Mouse (Mus musculus) mesoderm, embryonic 11.5 days (tissue): ENCODE results near the gene Maats1.

Source experiments
- DNase-seq: peaks from one replicate; pipeline ENCODE4 v3.0.0-alpha.2; 2012; ENCODE audit warnings: low read depth, low spot score

Maats1 gene

GRCm38 (mm10) chr16:38341396-38342324 is at the start of gene Maats1:
Gene Maats1 (minus strand): TSS chr16:38342143.
- DNase-seq: peak; percentile 88

- DNase-seq: no peak
These were observed 48.4 kb upstream of the Maats1 start for GRCm38 (mm10) chr16:38390322-38390721.

DNA sequence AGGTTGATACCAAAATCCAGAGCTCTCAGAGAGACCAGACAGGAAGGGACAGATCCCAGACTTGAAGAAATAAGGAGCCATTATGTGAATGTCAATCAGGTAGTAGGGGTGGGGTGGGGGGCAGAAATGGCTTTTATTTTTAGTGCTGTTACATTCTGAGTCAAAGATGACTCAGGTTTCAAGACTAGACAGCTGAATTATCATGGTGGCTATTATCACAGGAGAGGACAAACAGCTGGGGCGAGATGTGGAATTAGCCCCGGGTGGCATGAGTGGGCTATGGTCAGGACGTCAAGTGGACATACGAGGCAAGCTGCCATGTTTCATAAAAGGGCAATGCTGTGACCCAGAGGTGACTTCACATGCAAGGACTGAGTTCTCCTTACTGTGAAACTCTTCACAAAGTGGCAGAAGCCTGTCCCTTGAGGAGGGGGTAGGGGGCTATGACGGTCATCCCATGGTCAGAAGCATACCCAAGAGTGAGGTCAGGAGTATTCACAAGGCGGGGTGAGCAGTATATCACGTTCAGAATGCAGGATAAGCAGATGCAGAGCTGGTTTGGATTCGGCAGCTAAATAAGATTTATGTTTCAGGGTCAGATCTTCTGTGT is 47.4 kb upstream of the Maats1 start:
- no peak for DNase-seq

DNA sequence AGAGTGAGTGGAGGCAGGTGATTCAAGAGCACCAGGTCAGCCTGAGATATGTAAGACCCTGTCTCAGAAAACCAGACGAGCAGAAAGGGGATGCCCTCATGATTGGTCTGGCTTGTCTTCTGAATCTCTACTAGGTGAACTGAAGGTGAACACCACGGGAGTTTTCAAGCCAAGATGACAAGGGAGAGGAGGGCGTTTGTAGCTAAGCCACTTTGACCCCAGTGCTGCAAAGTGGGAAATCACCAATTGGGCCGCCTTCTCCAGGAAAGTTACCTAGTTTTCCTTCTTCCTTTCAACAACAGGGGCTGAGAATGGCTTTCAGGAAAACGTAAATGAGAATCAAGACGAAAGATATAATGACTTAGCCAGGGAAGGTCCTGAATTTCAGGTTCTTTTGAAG is 46.8 kb upstream of the Maats1 start:
- DNase-seq: no peak

DNA sequence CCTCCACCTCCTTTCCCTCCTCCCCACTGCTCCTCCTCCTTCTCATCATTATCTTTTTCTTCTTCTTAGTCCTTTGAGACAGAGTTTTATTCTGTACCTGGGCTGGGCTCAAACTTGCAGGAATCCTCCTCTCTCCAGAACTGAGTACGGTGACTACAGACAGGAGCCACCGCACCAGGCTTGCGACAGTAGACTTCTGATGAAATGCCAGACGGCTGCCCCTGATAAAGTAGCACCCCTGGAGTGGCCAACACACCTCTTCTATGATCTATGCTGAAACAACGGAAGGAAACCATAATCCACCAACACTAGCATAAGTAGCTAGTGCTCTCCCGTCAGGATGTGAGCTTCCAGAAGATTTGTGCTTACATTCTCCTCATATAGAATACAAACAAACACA is 45.4 kb upstream of the Maats1 start:
- no peak for DNase-seq

DNA sequence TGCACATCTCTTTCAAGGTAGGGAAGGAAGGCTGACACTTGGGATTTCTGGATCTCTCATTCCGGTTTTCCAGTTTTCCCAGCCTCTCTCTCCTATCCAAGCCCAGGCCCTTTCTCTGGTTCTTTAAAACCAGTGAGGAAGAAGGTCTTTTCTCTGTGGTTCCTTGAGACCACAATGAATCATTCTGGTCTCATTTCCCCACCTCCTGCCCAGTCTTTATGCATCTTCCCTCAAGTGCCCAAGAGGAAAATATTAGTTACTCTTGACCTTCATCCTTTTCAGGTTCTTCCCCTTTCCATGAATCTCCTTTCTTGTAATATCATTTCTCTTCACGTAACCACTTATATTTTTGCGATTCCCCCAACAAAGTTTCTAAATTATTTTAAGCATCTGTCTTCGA is 43.8 kb upstream of the Maats1 start:
- no peak for DNase-seq

DNA sequence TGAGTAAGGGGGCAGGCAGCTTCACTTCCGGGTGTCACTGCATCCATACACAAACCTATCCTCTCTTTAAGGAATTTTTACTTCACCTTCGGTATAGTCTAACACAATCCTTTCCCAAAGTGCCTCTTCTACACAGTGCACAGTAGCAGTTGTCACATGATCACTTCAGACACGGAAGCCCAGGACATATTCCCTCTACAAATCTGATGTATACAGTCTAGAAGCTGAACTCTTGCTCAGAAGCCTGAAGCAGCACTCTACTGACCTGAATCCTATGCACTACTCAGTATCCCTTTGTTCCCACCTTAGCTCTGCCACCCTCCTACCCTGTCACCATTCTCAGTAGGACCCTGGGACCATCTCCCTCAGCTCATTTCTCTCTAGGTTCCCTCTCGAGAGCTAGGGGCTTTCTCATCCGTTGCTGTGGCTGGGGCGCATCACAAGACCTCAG is 43.3 kb upstream of the Maats1 start:
- DNase-seq: no peak

GRCm38 (mm10) chr16:38383683-38384082 is 41.7 kb upstream of the Maats1 start:
- no peak for DNase-seq

DNA sequence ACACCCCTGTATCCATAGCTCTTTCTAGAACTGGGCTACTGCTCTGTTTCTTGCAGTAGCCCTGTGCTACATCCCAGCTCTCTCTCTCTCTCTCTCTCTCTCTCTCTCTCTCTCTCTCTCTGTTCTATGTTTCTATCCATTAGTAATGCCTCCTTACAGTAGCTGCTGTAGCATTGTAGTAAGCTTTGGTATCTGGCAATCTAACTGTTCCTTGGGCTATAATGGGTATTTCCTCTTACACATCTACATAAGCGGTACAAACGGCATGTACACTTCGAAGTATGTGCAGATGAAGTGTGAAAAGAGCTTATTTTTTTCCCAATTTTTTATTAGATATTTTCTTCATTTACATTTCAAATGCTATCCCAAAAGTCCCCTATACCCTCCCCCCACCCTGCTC is 38.0 kb upstream of the Maats1 start:
- DNase-seq: no peak

GRCm38 (mm10) chr16:38379493-38379892 is 37.5 kb upstream of the Maats1 start:
- DNase-seq: no peak

DNA sequence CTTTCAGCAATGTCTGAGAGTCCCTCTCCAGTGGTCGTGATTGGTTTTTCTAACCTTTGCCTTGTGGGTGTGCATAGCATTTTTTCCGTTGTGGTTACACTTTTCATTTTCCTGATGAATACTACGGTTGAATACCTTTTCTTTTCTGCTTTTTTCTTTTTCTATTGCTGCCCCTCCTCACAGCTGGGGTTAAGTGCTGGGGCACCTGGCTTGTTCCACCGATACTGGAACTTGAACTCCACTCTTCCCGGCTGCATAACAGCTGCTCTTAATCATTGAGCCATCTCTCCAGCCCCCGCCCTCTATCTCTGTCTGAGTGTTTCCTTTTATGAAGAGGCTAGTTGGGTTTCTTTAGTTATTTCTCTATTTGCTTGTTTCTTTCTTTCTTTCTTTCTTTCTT is 37.1 kb upstream of the Maats1 start:
- no peak for DNase-seq

DNA sequence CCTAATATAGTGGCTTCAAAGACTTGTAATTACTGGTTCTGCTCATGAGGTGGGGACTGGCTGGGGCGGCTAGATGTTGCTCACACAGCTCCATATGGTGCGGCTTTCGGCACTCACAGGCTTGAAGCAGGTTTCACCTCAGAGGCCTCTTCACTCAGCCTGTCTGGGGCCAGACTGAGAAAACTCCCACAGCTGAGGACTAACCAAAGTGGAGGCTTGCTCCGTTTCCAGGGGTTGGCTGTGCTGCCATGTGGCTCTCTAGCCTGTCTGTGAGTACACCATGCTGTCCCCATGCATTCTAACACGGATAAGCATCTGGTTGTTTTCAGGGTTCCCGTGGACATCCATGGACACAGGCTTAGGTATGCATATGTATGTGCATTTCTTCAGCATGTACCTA is 36.6 kb upstream of the Maats1 start:
- no peak for DNase-seq

GRCm38 (mm10) chr16:38377546-38377945 is 35.6 kb upstream of the Maats1 start:
- DNase-seq: no peak

DNA sequence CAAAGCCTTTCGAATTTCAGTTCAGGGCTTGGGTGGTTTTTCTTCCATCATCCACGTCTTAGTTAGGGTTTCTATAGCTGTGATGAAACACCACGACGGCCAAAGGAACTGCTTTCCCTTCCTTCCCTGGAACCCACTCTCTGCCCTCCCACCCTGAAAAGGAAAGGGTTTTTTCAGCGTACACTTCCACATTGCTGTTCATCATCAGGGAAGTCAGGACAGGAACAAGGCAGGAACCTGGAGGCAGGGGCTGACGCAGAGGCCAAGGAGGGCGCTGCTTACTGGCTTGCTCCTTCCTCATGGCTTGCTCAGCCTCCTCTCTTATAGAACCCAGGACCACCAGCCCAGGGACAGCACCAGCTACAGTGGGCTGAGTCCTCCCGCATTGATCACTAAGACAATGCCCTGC is 34.9 kb upstream of the Maats1 start:
- no peak for DNase-seq

GRCm38 (mm10) chr16:38376163-38376840 is 34.4 kb upstream of the Maats1 start:
- DNase-seq: no peak

GRCm38 (mm10) chr16:38375182-38375581 is 33.2 kb upstream of the Maats1 start:
- no peak for DNase-seq

DNA sequence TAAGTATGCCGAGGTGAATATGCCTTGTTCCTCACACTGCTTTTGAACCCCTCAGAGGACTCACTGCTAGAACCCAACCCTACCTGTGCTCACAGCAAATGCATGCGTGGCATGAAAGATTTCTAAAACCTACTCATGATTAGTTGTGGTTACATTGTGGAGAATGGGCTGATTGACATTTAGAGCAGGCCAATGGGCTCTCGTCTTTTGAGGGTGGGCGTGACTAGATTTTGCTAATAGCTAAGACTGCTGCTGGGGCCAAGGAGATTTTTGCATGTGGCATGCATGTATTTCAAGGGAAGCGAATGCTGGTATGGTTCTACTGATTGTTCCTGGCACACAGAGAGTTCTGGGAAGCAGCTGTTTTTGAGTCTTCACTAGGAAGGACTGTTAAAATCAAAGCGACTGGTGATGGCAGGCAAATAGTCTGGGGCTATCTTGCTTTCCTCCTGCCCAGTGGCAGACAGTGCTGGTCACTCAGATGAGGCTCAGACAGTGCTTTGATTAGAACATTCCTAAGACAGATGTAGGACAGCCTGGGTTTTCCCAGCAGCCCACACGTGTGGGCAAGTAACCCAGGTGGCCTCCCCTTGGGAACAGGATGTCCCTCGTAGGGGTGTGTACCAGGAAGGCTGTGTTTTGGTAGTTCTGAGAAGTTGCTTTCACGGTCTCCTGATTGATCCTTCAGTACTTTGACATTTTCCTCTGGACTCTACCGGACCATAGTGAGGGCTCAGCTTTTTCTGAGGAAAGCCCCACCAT is 32.6 kb upstream of the Maats1 start:
- no peak for DNase-seq

- no peak for DNase-seq
These were observed 32.0 kb upstream of the Maats1 start for GRCm38 (mm10) chr16:38373941-38374340.

- no peak for DNase-seq
These were observed 31.5 kb upstream of the Maats1 start for GRCm38 (mm10) chr16:38373439-38373838.

GRCm38 (mm10) chr16:38372876-38373275 is 30.9 kb upstream of the Maats1 start:
- no peak for DNase-seq

GRCm38 (mm10) chr16:38371705-38372296 is 29.9 kb upstream of the Maats1 start:
- no peak for DNase-seq
